Mouse (Mus musculus): ENCODE measurements around the gene Tas2r119.
"Not testable (repeated sequence)": the region's sequence is repeated elsewhere in the genome, so short reads cannot be mapped to it uniquely, and the experiment has no call there.

The Tas2r119 gene

DNA sequence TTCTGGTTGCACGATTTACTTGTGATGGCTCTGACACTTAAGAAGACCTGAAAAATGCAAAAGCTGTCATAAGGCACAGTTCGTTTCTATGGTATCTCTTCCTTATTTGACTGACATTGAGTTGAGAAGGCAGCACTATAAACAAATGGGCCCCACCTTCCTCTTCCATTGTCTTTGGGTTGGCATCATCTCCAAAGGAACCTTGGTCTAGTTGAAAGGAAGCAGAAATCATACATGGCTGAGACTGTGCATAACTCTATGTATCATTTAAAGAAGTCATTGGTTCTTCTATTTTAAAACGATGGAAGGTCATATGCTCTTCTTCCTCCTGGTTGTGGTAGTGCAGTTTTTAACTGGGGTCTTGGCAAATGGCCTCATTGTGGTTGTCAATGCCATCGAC, at the start of gene Tas2r119:
TSS of gene Tas2r119 (plus strand) at position 301 of the 400 bp plus-strand sequence.
- DNase-seq (ENCODE audit: extremely low read depth, low read depth, low spot score) = no peak

DNA sequence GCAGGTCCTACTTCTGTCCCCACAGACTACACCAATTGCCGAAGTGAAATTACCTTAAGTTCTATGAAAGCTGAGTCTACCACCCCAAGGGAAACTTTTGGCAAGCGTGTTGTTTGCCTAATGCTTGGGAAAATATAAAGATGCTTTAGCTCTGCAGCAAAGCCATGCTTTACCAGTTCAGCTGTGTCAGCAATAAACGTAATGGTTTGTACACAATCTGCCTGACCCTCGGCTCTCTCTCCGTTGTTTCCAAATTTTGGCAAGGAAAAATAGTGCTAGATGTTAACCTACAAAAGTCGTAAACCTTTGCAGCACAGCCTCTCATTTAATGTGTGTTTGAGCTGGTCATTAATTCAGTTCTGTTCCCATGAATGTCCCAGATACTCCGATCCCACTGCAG, 44.8 kb upstream of the Tas2r119 start:
- no peak for DNase-seq (ENCODE audit: extremely low read depth, low read depth, low spot score)

DNA sequence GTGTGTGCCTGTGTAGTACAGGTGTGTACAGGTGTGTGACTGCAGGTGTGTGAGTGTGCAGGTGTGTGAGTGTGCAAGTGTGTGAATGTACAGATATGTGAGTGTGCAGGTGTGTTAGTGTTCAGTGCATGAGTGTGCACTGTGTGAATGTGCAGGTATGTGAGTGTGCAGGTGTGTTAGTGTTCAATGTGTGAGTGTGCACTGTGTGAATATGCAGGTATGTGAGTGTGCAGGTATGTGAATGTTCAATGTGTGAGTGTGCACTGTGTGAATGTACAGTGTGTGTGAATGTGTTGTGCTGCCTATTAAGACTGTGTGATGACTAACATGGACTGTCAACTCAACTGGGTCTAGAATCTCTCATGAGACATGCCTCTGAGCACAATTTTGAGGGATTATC, 35.4 kb upstream of the Tas2r119 start:
- DNase-seq (ENCODE audit: extremely low read depth, low read depth, low spot score) = no peak

DNA sequence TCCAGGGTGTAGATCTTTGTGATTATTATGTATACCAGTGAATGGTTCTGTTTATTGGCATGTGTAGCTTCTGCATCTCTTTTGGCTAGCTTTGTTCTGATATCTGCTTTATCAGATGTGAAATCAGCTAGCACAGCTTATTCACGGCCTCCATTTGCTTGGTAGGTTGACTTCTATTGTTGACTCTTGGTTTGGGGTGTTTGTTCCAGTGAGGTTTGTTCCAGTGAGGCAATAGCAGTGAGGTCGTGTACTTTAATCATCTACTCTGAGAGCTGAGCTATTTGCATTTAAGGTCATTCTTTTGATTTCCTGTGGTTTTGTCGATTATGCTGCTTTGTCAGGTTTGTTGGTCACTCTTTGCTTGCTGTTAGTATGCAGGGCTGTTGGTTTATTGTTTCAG, 32.8 kb upstream of the Tas2r119 start:
- DNase-seq (ENCODE audit: extremely low read depth, low read depth, low spot score) = no peak

DNA sequence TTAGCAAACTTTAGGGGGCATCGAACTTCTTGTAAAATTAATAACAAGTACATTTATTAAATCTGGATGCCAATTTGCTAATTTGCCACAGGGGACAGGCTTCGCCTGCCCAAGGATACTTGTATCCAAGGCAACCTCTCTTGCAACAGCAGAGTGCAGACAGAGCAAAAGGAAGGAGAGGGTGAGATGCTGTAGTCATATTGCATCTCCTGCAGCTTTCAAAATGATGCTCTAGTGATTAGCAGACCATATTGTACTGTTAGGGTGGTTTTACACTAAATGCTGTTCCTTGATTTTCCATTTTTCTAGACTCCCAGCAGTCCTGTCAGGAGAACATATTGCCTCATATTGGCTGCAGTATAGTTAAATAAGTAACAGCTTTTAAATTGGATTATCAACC, 23.7 kb upstream of the Tas2r119 start:
- no peak for DNase-seq (ENCODE audit: extremely low read depth, low read depth, low spot score)

DNA sequence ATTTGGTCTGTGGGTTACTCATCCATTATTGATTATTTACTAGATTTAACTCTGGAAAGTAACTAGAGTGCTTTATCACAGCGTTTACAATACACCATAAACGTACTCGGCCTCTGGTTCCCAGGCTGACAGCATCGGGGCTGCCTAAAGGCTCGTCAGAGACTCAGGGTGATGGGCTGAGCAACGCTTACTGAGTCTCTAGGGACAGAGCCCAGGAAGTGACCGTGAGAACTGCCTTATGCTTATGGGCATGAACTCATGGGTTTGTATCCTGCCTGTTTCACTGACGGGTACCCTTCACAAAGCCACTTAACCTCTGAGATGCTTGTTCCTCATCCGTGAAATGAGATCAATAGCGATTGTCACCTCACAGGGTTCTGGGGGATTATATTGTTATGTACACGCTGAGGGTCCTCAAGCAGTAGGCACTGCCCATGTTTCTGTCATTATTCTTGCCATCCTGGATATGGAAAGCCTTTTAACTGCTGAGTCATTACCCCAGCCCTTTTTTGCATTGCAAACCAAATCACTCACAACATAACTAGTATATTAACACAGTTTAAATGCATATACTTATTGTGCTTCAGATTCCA, 23.1 kb upstream of the Tas2r119 start:
- DNase-seq (ENCODE audit: extremely low read depth, low read depth, low spot score) = no peak

DNA sequence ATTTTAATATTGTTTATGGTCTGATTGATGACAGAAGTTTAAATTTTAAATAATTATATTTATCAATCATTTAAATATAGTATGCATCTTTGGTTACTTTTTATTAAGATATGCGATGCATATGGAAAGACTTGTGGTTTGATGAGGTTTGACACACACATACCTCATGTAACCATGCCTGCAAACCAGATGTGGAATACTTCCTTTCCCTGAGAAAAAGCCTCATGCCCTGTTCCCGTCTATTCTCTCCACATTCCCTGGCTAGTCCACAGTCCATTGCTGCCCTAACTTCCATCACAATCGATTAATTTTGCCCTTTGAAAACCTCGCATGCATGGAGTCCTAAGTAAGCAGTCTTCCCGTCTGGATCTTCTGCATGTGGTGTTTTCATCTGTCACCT, 21.0 kb upstream of the Tas2r119 start:
- no peak for DNase-seq (ENCODE audit: extremely low read depth, low read depth, low spot score)

DNA sequence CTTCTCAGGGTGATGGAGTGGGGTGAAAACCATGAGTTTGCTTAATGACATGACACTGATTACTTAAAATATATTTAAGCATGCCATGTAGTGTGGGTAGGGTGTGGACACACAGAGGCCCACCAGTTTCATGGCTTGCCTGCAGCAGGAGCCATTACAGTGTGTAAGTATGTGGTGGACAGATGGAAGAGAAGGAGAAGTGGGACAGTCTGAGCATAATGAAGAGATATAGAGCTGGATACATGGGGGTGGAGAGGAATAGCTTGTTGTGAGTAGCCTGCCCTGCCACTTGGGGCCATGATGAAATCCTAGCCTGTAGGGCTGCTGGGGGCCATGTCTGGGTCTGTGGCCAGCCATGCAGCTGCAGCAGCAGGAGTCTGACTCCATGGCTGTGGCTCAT, 16.8 kb upstream of the Tas2r119 start:
- DNase-seq (ENCODE audit: extremely low read depth, low read depth, low spot score) = no peak

DNA sequence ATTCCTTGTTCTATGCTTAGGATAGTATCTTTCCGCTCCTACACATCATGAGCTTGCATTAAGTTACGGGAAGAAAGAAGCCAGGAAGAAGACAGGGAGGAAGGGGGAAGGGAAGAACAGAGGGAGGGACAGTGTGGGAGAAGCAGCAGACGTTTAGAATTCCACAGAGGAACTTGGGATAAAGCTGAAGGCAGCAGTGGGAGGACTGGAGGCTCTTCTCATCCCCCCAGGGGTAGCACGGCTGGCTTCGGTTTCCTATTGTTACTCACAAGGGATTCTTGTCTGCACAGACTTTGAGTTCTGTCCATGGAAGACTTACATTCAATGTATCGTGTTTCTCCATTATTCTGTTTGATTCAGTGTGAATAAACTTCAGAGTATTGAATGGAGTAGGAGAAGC, 5.3 kb upstream of the Tas2r119 start:
- no peak for DNase-seq (ENCODE audit: extremely low read depth, low read depth, low spot score)

DNA sequence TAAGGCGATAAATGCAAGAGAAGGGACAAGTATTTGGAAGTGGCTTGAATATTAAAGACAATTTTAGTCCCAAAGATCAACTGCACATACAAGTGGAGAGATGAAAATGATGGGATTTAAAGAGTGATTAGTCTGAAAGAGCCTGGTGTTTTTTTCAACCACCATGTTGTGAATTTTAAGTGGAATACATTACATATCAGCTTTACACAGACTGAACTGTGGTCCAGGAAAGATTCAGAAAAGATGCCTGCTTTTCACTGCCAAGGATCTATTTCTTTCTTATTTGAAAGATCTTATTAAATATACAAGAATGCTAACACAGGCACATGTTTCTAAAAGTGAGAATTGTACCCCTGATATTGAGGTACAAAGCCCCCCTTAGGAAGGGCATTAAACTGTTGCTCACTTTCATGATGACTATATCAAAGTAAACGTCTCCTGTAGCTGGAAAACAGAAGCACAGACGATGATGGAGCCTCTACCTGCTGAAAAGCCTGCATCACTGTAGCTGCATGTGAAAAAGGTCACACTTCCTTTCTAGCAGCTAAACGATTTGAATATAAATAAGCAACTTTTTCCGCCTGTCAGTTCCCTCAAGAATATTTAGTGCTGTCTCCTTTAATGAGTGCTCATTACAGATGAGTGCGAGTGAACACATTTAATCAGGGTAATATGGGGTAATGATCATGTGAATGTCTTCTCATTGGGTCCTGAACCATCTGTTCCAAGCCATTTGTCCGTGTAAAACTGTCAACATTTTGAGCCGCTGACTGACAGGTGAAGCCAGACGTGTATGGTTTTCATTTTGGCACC, 4.7 kb upstream of the Tas2r119 start:
- DNase-seq (ENCODE audit: extremely low read depth, low read depth, low spot score) = no peak

DNA sequence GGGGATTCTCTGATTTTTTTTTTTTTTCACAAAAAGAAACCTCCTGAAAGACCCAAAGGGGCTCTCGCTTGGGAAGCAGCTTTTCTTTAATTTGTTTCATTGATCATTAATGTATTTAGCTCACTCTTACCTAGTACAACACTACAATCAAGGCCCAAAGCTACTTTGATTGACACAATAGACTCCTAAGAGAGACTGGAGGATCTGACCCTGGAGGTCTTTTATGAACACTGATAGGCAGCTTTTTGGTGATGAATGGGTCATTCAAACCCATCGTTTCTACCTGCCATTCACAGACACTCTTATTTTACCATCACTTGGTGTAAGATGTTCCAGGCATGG, 4.1 kb upstream of the Tas2r119 start:
- DNase-seq (ENCODE audit: extremely low read depth, low read depth, low spot score) = no peak

DNA sequence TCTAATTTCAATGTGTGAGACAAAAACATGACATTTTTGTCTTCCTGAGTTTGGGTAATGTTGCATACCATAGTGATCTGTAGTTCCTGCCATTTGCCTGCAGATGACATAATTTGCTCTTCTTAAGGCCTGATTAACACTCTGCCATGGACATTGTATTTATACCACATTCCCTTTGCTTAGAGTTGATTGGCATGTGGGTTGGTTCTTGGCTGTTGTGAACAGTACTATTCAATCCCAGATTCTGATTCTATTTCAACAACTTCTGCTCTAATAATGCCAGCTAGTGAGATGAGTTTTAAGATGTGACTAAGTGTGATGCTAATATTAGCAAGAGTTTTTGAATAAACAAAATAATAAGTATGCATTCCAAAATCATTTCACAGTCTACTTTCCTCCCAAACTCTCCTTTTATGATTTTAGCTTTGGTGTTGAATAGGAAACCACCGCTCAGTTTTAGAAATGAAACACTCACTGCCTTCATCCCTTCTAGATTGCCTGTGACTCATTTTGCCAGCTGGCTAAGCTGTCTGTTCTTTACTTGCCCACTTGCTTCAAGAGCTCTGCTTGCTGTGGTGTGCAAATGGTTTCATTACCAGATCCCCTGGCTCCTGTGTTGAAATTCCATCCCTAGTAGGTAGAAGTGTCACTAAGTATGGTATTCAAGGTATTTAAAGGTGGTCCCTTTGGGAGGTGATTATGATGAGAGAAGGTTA, 3.1 kb downstream of the Tas2r119 start:
- no peak for DNase-seq (ENCODE audit: extremely low read depth, low read depth, low spot score)

DNA sequence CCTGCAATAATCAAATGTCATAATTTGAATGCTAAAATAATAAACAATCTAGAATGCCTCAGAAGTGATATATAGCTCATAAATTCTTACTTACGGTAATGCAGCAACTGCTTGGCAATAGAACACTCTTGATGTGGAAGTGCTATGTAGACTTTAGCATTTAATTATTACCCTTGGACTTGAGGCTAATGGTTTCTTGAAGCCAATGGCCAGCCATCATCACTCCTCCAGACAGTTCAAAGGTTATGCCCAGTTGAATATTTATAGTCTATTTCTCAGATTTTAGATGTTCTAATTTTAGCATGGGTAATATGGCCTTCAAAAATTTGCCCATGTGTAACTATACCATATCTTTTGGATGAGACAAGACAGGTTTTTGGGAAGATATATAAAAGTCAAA, 4.9 kb downstream of the Tas2r119 start:
- no peak for DNase-seq (ENCODE audit: extremely low read depth, low read depth, low spot score)

DNA sequence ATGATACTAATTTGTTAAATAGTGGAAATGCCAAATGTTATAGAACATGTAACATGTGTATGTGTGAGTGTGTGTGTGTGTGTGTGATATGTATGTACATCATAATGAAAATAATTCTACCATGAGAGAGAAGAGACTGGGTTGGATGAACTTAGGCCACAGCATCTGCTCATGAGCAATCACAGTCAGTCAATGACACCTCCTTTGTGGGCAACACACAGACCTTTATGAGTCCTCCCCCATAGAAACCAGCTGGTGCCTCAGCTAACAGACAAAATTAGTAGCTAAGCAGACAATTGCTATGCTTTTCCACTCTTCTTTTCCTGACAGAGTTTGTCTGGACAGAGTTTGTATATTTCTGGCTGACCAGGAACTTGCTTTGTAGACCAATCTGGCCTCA, 7.9 kb downstream of the Tas2r119 start:
- no peak for DNase-seq (ENCODE audit: extremely low read depth, low read depth, low spot score)

DNA sequence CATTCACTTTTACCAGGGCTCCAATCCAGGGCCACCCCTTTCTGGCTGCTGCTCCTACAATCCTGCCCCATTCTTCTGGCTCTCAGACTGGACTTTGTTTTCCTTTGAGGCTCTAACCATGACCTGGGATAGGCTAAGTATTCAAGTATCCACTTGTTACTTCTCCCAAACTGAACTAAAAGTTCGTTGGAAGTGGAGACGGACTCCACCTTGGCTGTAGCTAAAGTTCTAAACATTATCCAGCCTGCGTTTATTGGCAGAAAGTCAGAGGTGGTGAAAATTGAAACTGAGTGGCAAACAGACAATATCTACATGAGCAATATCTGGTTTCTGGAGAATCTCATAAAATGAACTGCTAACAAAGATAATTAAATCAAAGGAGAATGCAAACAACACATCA, 12.8 kb downstream of the Tas2r119 start:
- DNase-seq (ENCODE audit: extremely low read depth, low read depth, low spot score) = no peak

DNA sequence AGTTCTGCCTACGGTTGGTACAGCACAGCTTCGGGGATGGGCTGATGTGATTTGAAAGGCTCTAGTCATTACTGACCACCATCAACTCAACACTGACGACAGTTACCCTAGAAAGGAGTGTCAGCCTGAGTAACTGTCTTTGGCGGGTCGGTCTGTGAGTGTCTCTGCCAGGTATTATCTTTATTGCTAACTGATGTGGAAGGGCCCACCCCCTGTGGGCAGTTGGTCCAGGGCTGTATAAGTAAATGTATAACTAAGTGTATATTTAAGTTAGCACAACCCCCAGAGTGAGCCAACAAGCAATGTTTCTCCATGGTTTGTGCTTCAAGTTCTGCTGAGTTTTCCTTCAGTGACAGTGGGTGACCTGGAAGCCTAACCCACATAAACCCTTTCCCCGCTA, 13.3 kb downstream of the Tas2r119 start:
- DNase-seq (ENCODE audit: extremely low read depth, low read depth, low spot score) = no peak

DNA sequence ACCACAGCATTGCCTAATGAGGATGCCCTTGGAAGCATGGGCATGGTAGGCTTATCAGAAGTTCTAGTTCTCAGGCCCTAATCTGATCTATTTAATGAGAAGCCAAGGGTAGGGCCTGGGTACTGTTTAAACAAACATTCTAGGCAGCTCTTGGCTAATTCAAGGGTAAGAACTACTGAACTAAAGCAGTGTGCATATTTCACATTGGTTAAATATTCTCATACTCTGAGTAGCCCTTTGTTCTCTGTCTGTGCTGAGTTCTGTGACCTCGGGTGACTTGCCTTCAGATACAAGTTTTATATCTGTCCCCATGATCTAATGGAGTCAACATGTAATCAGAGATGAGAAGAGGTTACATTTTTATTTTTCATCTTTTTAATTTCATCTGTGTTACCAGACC, 15.9 kb downstream of the Tas2r119 start:
- no peak for DNase-seq (ENCODE audit: extremely low read depth, low read depth, low spot score)

DNA sequence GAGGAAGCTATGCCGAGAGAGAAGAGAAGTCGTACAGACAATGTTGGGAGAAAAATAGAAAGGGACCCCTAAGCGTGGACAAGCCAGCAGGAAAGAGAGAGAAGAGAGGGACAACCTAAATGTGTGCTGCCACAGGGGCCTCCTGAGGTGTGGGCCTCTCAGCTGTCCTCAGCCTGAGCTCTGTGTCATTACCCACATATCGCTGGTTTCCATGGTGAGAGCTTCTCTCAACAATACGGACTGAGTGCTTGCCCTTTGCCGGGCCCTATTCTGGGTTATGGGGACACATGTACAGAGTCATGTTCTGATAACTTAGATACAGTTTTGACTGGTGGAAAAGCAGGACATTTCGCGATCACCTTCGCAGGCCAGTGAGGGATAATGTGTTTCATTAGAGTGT, 21.0 kb downstream of the Tas2r119 start:
- no peak for DNase-seq (ENCODE audit: extremely low read depth, low read depth, low spot score)

DNA sequence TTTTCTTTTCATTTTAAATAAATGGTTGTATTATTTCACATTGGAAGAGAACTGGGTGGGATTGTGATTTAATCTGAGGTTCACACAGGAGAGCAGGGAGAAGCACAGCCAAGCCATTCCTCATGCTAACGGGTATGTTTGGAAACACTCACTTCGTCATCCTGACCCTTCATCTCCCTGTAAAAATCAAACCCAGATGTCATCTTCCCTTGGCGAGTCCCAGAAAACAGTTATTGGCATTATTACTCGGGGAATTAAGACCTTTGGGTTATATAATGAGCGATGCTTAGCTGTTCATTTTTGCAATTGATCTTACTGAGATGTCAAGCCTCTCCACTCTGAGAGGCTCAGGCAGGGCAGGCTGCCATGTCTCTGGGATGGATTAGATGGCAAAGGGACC, 21.5 kb downstream of the Tas2r119 start:
- DNase-seq (ENCODE audit: extremely low read depth, low read depth, low spot score) = no peak

DNA sequence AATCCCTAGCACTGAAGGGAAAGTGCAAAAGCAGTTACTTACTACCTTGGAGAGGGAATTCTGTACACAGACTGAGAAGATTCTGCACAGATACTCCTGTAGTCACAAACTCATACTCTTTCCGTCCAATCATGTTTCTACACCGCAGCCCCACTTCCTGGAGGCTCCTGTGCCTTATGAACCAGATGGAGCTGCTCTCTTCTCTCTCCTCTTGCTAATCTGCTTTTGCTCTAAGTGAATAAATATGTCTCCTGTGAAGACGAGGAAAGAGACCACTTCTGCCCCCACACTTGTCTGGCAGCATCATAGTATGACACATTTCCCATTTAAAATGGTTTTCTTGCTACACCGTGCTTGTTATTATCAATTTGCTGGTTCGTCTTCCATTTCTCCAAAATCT, 26.2 kb downstream of the Tas2r119 start:
- no peak for DNase-seq (ENCODE audit: extremely low read depth, low read depth, low spot score)

DNA sequence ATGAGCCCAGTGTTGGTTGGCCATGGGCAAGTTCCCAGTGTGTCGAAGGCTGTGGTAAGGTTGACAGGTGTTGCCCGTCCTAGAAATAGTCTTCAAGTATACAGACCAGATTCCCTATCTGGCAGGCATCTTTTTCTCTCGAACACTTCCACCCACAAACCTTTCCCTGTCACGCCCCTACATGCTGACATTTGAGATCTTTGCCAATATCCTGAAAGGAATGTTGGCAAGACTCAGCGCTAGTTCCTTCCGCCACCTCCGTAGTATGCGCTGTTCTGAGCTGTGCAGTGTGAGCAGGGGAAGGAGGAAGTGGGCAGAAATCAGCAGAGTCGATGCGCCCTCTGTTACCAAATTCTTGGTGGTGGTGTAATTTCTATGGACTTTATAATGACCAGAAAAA, 27.8 kb downstream of the Tas2r119 start:
- DNase-seq (ENCODE audit: extremely low read depth, low read depth, low spot score) = peak; percentile 14

DNA sequence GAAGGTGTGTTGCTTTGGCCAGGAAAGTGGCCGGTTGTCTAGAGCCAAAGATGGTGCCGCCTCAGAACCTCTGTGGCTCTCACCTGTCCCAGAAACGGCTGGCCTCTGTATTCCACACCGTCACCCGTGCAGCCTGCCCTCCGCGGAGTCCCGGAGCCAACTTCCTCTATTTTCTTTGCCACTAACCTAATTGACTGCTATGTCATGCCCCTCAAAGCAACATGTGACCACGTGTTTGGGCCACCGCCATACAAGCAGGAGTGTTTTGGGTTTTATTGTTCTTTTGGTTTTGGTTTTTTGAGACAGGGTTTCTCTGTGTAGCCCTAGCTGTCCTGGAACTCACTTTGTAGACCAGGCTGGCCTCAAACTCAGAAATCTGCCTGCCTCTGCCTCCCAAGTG, 37.6 kb downstream of the Tas2r119 start:
- not testable (repeated sequence) for DNase-seq (ENCODE audit: extremely low read depth, low read depth, low spot score)

Measured in fat pad, adult 2 months (tissue).